ENCODE assay signal across 8 mouse cellular contexts in genomic region chr14:21985981-21986732, GRCm38 (mm10). TPM values are rescaled to one million over a fixed set of nuclear protein-coding genes. Genes with fewer than 3 reads are reported as not detected.
DNase-seq lines count a peak whose midpoint lies in the region; ATAC-seq and TF ChIP-seq lines count a peak whose summit lies in the region.

No protein-coding gene starts in this region.

- peak; percentile 34; the same call in 1 of the 2 replicates for ATAC-seq in hindbrain, postnatal 0 days

- H3K4me3 ChIP-seq in hindbrain, postnatal 0 days (ENCODE audit: low read length): peak overlapping the region; percentile 85
- H3K4me3 ChIP-seq in macrophage (ENCODE audit: inconsistent target): peak overlapping the region; percentile 49

- TF ChIP-seq CTCF in hindbrain, postnatal 0 days (IDR thresholded peaks at IDR 0.05; ENCODE audit: low read depth): peak; percentile 67

- under 1% methylated on average over 57 of the region's 62 CpGs for WGBS in hindbrain, postnatal 0 days
- WGBS in macrophage (ENCODE audit: missing documents): 1% methylated on average over 62 of the region's 62 CpGs

- DNase-seq in T-cell, adult 2 months (ENCODE audit: low spot score): peak; percentile 49
- peak; percentile 78 to 79 for DNase-seq in cerebellum, postnatal 36 days
- peak; percentile 86 for DNase-seq in gastrocnemius, postnatal 10 days
- DNase-seq in hindbrain, postnatal 0 days (ENCODE audit: low spot score): peak; percentile 91
- DNase-seq in left cerebral cortex, adult 8-10 months (ENCODE audit: low spot score in 2 of 2): peak; percentile 69 to 71
- peak; percentile 89 to 90 for DNase-seq in right cerebral cortex, postnatal 10 days (ENCODE audit: low spot score in 2 of 2)
- peak; percentile 81 to 88 for DNase-seq in urinary bladder, postnatal 36 days (ENCODE audit: low spot score in 2 of 2)

- H3K36me3 ChIP-seq in hindbrain, postnatal 0 days (ENCODE audit: insufficient read depth, low read length): no peaks in the 10 kb centered on the region
- H3K36me3 ChIP-seq in macrophage (ENCODE audit: inconsistent target): no peaks in the 10 kb centered on the region

- peak overlapping the region; percentile 75 for H3K9ac ChIP-seq in hindbrain, postnatal 0 days (replicated peaks; ENCODE audit: low read length)

- peak overlapping the region; percentile 84 for H3K4me2 ChIP-seq in hindbrain, postnatal 0 days (ENCODE audit: low read depth, low read length)

- H3K9me3 ChIP-seq in hindbrain, postnatal 0 days (ENCODE audit: low read length): no peaks in the 10 kb centered on the region

- H3K27me3 ChIP-seq in hindbrain, postnatal 0 days (ENCODE audit: insufficient read depth, low read length): peaks cover 13% of the 10 kb centered on the region; the same call in 1 of the 2 replicates

- H3K4me1 ChIP-seq in hindbrain, postnatal 0 days (ENCODE audit: insufficient read depth, low read length): 0 out of 2 replicates have a peak, but pooled peaks cover 7% of the 10 kb centered on the region

- H3K79me2 ChIP-seq in macrophage (ENCODE audit: inconsistent target): no peaks in the 10 kb centered on the region

- peak overlapping the region; percentile 91 for H3K27ac ChIP-seq in hindbrain, postnatal 0 days
- H3K27ac ChIP-seq in macrophage: no peak overlapping the region

RNA-seq across cellular contexts. Expression of gene Zfp503, which starts 3.2 kb away (rescaled TPM):
- 1 to 10 TPM; 7.3 to 8.0 TPM for total RNA-seq in gastrocnemius, postnatal 10 days (2021)
- 25.5 and 25.6 TPM in 2 replicates for total RNA-seq in hindbrain, postnatal 0 days (2014; rRNA removed)
- polyA plus RNA-seq in hindbrain, postnatal 0 days (2015; fragmentation: Nextera tagmentation; extraction: Ambion mirVana): 8.4 and 10.4 TPM in 2 replicates
- total RNA-seq in left cerebral cortex, adult 8-10 months (2022): 1 to 10 TPM; 3.7 to 6.1 (median 5.1) TPM
- total RNA-seq in macrophage (2018; cell fraction: chromatin; rRNA removed): 1 to 10 TPM in 3 of 26 experiments, under 1 TPM in 19, not detected in 4; 0.17 to 4.1 (median 0.44) TPM
- 1 to 10 TPM in 7 of 26 experiments, under 1 TPM in 19; 0.23 to 1.5 (median 0.92) TPM for total RNA-seq in macrophage (2018; cell fraction: cytosol; rRNA removed)
- 1 to 10 TPM in 9 of 26 experiments, under 1 TPM in 15, not detected in 2; 0.19 to 2.2 (median 0.78) TPM for total RNA-seq in macrophage (2018; cell fraction: nucleus; rRNA removed)
- 0.62 to 1.4 TPM (median 0.96 TPM) in 3 replicates for polyA plus RNA-seq in macrophage (2018)

RNA-seq across cellular contexts. Expression of gene Lrmda, which starts 33.4 kb away (rescaled TPM):
- 1 to 10 TPM; 1.2 to 1.9 TPM for total RNA-seq in gastrocnemius, postnatal 10 days (2021)
- total RNA-seq in hindbrain, postnatal 0 days (2014; rRNA removed): 0.21 TPM in 1 of 2 replicates, not detected in the other
- 0.52 and 0.53 TPM in 2 replicates for polyA plus RNA-seq in hindbrain, postnatal 0 days (2015; fragmentation: Nextera tagmentation; extraction: Ambion mirVana)
- 1 to 10 TPM; 1.2 to 2.4 (median 1.3) TPM for total RNA-seq in left cerebral cortex, adult 8-10 months (2022)
- total RNA-seq in macrophage (2018; cell fraction: chromatin; rRNA removed): 100 to 1,000 TPM; 118 to 408 (median 284) TPM
- 10 to 100 TPM; 22.7 to 54.5 (median 35.5) TPM for total RNA-seq in macrophage (2018; cell fraction: cytosol; rRNA removed)
- total RNA-seq in macrophage (2018; cell fraction: nucleus; rRNA removed): 100 to 1,000 TPM in 24 of 26 experiments, 10 to 100 TPM in 2; 84.1 to 205 (median 139) TPM
- polyA plus RNA-seq in macrophage (2018): 18.1 to 23.7 TPM (median 19.6 TPM) in 3 replicates
